Mouse (Mus musculus) embryonic fibroblast, embryonic 13.5 days (primary cell): Measurements from ENCODE around the gene Zc3h12c. TPM values are rescaled to one million over a fixed set of nuclear protein-coding genes. Genes with fewer than 3 reads are reported as not detected.
"Not testable (repeated sequence)": the region's sequence is repeated elsewhere in the genome, so short reads cannot be mapped to it uniquely, and the experiment has no call there.

Experiments
- H3K27ac ChIP-seq: 2 replicates; pipeline ENCODE4 v1.5.1; 2012; ENCODE audit warnings: low read length, control low read depth, inconsistent platforms; ENCODE audit not compliant: insufficient read depth
- H3K4me1 ChIP-seq: 2 replicates; pipeline ENCODE4 v1.6.1; 2011; ENCODE audit warnings: low read length; ENCODE audit not compliant: control insufficient read depth, insufficient read depth
- H3K4me3 ChIP-seq: 2 replicates; pipeline ENCODE4 v1.5.1; 2011; ENCODE audit warnings: mild to moderate bottlenecking, control low read depth, low read length; ENCODE audit not compliant: insufficient read depth
- CTCF ChIP-seq: IDR thresholded peaks from 2 replicates; pipeline ENCODE4 v1.5.1; 2011; ENCODE audit warnings: mild to moderate bottlenecking, control low read depth, low read length, moderate library complexity, borderline replicate concordance; ENCODE audit not compliant: insufficient read depth
- POLR2A ChIP-seq: IDR thresholded peaks from 2 replicates; pipeline ENCODE4 v1.6.1; 2011; ENCODE audit warnings: low read depth, mild to moderate bottlenecking, control low read depth, low read length, moderate library complexity
- polyA plus RNA-seq: library from polyadenylated mRNA; stranded (reverse); fragments of >200 nt; gene quantifications from 2 replicates; pipeline ENCODE4 v1.2.4, GENCODE M21; 2011; ENCODE audit warnings: low read depth; ENCODE audit not compliant: missing spikeins, insufficient read length

Zc3h12c gene
- polyA plus RNA-seq, 1 experiment, result 5.6 TPM

DNA sequence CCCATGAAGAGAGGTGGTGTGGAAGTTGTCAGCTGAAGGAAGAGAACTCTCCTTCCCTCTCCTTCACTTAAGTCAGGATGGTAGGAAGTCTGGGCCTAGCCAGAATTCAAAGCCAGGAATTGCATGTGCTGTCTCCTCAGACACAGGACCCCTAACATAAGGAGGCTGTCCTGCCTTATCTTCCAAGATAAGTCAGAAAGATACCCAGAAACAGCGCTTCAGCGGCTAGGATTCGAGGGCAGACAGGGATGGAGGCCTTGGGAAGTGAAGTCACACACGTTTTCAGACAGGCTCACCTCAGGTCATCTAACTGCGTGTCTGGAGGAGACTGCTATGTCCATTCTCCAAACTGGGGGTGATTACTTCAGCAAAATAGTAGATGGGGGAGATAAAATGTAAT is 74.4 kb downstream of the Zc3h12c start:
- Histone ChIP-seq H3K4me3 (no peak overlapping the region), H3K4me1 (no peaks in the 10 kb centered on the region)
- no peak for TF ChIP-seq POLR2A
- TF ChIP-seq CTCF, result no peak

GRCm38 (mm10) chr9:52093108-52093507 is 75.3 kb downstream of the Zc3h12c start:
- Histone ChIP-seq H3K4me1 (no peaks in the 10 kb centered on the region), H3K27ac (no peak overlapping the region), H3K4me3 (no peak overlapping the region)
- TF ChIP-seq CTCF (no peak), POLR2A (no peak)

More for the DNA sequence above, 74.4 kb downstream of the Zc3h12c start:
- H3K27ac ChIP-seq, result no peak overlapping the region

DNA sequence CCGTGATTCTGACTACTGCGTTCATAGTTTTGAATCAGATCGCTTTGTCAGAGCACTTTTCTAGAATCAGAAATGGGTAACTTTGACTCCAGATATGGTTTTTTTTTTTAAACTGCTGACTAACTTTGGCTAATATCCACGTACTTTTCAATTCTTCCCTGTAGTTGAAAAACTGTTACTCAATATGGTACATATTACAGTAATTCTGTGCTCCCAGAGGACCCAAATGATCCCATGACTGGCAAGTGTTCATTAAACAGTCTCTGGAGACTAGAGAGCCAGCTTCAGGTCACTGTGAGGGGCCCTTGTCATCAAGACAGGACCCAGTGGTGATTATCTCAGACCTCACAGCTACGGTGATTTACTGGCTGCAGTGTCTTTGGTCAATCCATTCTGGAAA is 76.1 kb downstream of the Zc3h12c start:
- H3K27ac ChIP-seq, result no peak overlapping the region
- H3K4me3 ChIP-seq, result no peak overlapping the region
- no peak for TF ChIP-seq POLR2A
- TF ChIP-seq CTCF, result no peak
- H3K4me1 ChIP-seq, result no peaks in the 10 kb centered on the region

- TF ChIP-seq POLR2A (no peak), CTCF (no peak)
- Histone ChIP-seq H3K4me1 (no peaks in the 10 kb centered on the region), H3K27ac (no peak overlapping the region), H3K4me3 (no peak overlapping the region)
Measured at GRCm38 (mm10) chr9:52091752-52092151, 76.6 kb downstream of the Zc3h12c start.

GRCm38 (mm10) chr9:52082414-52082813 is 86.0 kb downstream of the Zc3h12c start:
- TF ChIP-seq CTCF, result no peak
- no peak for TF ChIP-seq POLR2A
- no peak overlapping the region for H3K4me3 ChIP-seq
- H3K27ac ChIP-seq, result no peak overlapping the region
- H3K4me1 ChIP-seq, result no peaks in the 10 kb centered on the region

GRCm38 (mm10) chr9:52081979-52082378 is 86.4 kb downstream of the Zc3h12c start:
- TF ChIP-seq POLR2A, result no peak
- no peak for TF ChIP-seq CTCF
- Histone ChIP-seq H3K4me3 (no peak overlapping the region), H3K4me1 (no peaks in the 10 kb centered on the region), H3K27ac (no peak overlapping the region)

GRCm38 (mm10) chr9:52077692-52078091 is 90.7 kb downstream of the Zc3h12c start:
- TF ChIP-seq CTCF (no peak), POLR2A (no peak)
- Histone ChIP-seq H3K4me1 (no peaks in the 10 kb centered on the region), H3K27ac (no peak overlapping the region), H3K4me3 (no peak overlapping the region)

DNA sequence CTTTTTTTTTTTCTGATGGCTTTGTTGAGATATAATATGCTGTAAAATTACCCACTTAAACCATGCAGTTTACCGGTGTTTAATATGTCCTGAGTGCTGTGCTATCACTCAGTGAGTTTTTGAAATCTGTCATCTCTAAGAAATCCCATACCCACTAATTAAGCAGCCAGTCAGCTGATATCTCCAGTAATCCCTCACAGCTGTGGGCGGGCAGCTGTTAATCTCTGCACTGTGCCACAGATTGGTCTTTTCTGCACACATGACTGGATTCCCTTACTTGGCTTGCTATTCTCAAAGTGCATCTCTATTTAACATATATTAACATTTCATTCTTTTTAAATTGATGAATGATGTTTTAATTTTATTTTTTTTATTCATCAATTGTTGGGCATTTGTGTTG is 92.3 kb downstream of the Zc3h12c start:
- Histone ChIP-seq H3K27ac (no peak overlapping the region), H3K4me1 (no peaks in the 10 kb centered on the region), H3K4me3 (no peak overlapping the region)
- TF ChIP-seq CTCF (no peak), POLR2A (no peak)

GRCm38 (mm10) chr9:52072202-52072601 is 96.2 kb downstream of the Zc3h12c start:
- H3K4me1 ChIP-seq, result no peaks in the 10 kb centered on the region
- TF ChIP-seq CTCF (no peak), POLR2A (no peak)
- no peak overlapping the region for H3K4me3 ChIP-seq
- H3K27ac ChIP-seq, result no peak overlapping the region

GRCm38 (mm10) chr9:52071352-52071751 is 97.0 kb downstream of the Zc3h12c start:
- not testable (repeated sequence) for H3K4me3 ChIP-seq, H3K4me1 ChIP-seq, H3K27ac ChIP-seq

- TF ChIP-seq POLR2A (no peak), CTCF (no peak)
- Histone ChIP-seq H3K4me3 (no peak overlapping the region), H3K27ac (no peak overlapping the region), H3K4me1 (no peaks in the 10 kb centered on the region)
Measured at GRCm38 (mm10) chr9:52070052-52070451, 98.3 kb downstream of the Zc3h12c start.

Other genes with a start within 250 kb of the Zc3h12c start
- gene Fdx1, start 205.0 kb downstream of the Zc3h12c start, polyA plus RNA-seq, result 18.5 and 22.0 TPM in 2 replicates
- 106 and 131 TPM in 2 replicates for gene Rdx, start 121.4 kb downstream of the Zc3h12c start, polyA plus RNA-seq